Mouse (Mus musculus) hindbrain, embryonic 16.5 days (tissue): Measurements from ENCODE around the gene Ccl11. TPM values are rescaled to one million over a fixed set of nuclear protein-coding genes. Genes with fewer than 3 reads are reported as not detected.

ENCODE experiments used
- ATAC-seq: fragments of 200-750 bp; cut with Nextera tagmentation; 2 replicates; pipeline ENCODE4 v1.8.0; 2017; ENCODE audit warnings: moderate TSS enrichment, moderate library complexity
- H3K27ac ChIP-seq: fragments of 300-500 bp; sonication (generic); 2 replicates; pipeline ENCODE4 v1.5.1; 2014; ENCODE audit warnings: low read depth, mild to moderate bottlenecking, control low read depth, low read length, moderate library complexity
- H3K27me3 ChIP-seq: fragments of 300-500 bp; sonication (generic); replicated peaks from 2 replicates; pipeline ENCODE4 v1.6.1; 2014; ENCODE audit warnings: low read length; ENCODE audit not compliant: control insufficient read depth, insufficient read depth
- H3K36me3 ChIP-seq: fragments of 300-500 bp; sonication (generic); 2 replicates; pipeline ENCODE4 v1.6.1; 2014; ENCODE audit warnings: mild to moderate bottlenecking, low read length, moderate library complexity, mixed read lengths; ENCODE audit not compliant: control insufficient read depth, insufficient read depth
- H3K4me1 ChIP-seq: fragments of 300-500 bp; sonication (generic); 2 replicates; pipeline ENCODE4 v1.6.1; 2014; ENCODE audit warnings: low read depth, low read length; ENCODE audit not compliant: control insufficient read depth, insufficient read depth
- H3K4me2 ChIP-seq: fragments of 300-500 bp; sonication (generic); 2 replicates; pipeline ENCODE4 v1.6.1; 2014; ENCODE audit warnings: mild to moderate bottlenecking, low read length, control low read depth, moderate library complexity
- H3K4me3 ChIP-seq: fragments of 300-500 bp; sonication (generic); 2 replicates; pipeline ENCODE4 v1.5.1; 2014; ENCODE audit warnings: mild to moderate bottlenecking, low read length, control low read depth, moderate library complexity
- H3K9ac ChIP-seq: fragments of 300-500 bp; sonication (generic); 2 replicates; pipeline ENCODE4 v1.6.1; 2014; ENCODE audit warnings: low read depth, mild to moderate bottlenecking, control low read depth, low read length, moderate library complexity
- H3K9me3 ChIP-seq: fragments of 300-500 bp; sonication (generic); 2 replicates; pipeline ENCODE4 v1.6.1; 2014; ENCODE audit warnings: mild to moderate bottlenecking, low read length, moderate library complexity; ENCODE audit not compliant: control insufficient read depth
- WGBS: fragments of 180-500 bp; shearing (Covaris S2); extraction: QIAGEN DNeasy Blood & Tissue Kit; methylation state at CpG from one replicate; pipeline ENCODE4 v1.1.7; 2014; 5-methylcytosine and 5-hydroxymethylcytosine counted together
- polyA plus RNA-seq: library from polyadenylated mRNA; unstranded; fragments of >200 nt; fragmentation: Nextera tagmentation; extraction: Ambion mirVana; gene quantifications from 2 replicates; pipeline ENCODE4 v1.2.1, GENCODE M21; 2015

Gene Ccl11
- polyA plus RNA-seq, 1 experiment from 2014 or later, result 0.38 TPM

DNA sequence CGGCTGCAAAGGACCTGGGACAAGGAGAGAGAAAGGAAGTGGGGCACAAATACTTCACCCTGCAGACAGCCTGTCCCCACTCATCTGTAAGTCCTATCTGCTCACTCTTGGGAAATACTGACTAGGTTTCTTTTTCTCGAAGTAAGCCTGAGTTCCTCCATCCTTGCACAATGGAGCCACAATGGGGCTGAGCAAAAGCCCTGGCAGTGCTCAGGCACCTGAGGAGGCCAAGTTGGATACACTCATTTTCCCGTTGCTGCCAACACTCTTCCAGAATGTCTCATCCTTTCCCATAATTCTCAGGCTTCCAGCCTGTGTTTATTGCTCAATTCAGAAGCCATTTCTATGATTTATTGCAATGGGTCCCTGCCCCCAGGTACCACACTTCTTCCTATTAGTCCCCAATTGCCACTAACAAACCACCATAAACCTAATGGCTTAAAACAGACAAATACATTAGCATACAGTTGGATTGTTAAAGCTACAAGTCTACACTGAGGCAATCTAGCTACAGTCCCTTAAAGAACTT lies 18.4 kb upstream of the Ccl11 start:
- Histone ChIP-seq H3K4me3 (no peak overlapping the region), H3K9me3 (no peaks in the 10 kb centered on the region), H3K9ac (no peak overlapping the region), H3K27ac (no peak overlapping the region), H3K27me3 (no peaks in the 10 kb centered on the region), H3K36me3 (no peaks in the 10 kb centered on the region), H3K4me1 (no peaks in the 10 kb centered on the region), H3K4me2 (no peak overlapping the region)
- WGBS, result 75% methylated on average over 3 of the region's 3 CpGs
- no peak for ATAC-seq

DNA sequence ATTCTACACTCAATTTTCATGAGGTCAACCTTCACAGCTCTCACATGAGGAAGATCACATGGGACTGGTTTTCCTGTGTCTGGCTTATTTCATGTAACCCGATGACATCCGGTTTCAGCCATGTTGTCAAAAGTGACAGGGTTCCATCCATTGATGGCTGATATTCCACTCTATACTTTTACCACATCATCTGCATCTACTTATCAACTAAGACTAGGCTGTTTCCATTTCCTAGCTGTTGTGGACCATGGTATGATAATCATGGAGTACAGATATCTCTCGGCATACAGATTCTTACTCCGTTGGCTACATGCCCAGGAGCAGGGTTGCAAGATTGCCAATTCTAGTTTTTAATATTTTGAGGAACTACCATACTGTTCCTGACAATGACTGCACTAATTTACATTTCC lies 15.9 kb upstream of the Ccl11 start:
- Histone ChIP-seq H3K4me1 (no peaks in the 10 kb centered on the region), H3K9ac (no peak overlapping the region), H3K4me3 (no peak overlapping the region), H3K36me3 (no peaks in the 10 kb centered on the region), H3K27ac (no peak overlapping the region), H3K4me2 (no peak overlapping the region), H3K27me3 (no peaks in the 10 kb centered on the region), H3K9me3 (no peaks in the 10 kb centered on the region)
- ATAC-seq, result no peak
- 83% methylated on average over 4 of the region's 4 CpGs for WGBS

DNA sequence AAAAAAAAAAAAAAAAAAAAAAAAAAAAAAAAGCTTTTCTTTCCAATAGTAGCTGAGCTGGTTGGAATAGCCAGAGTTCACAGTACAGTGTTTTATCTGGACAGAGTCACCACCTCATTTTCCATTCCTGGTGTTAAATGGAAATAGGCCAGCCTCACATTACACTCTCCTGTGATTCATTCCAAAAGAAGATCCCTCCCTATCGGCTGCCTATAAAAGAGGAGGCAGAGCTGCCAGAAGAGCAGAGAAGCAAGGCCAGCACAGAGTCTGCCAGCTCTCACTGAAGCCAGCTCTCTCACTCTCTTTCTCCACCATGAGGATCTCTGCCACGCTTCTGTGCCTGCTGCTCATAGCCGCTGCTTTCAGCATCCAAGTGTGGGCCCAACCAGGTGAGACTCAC lies 12.2 kb upstream of the Ccl11 start, which contains the start of gene Ccl7:
Gene Ccl7 (plus strand): TSS at position 242 of the 400 bp plus-strand sequence.
- no peaks in the 10 kb centered on the region for H3K36me3 ChIP-seq
- ATAC-seq, result no peak
- 59% methylated on average over 3 of the region's 3 CpGs for WGBS

GRCm38 (mm10) chr11:82047746-82048415 lies 9.7 kb upstream of the Ccl11 start:
- Histone ChIP-seq H3K4me3 (no peak overlapping the region), H3K27me3 (no peaks in the 10 kb centered on the region), H3K27ac (no peak overlapping the region), H3K9me3 (no peaks in the 10 kb centered on the region), H3K4me2 (no peak overlapping the region), H3K9ac (no peak overlapping the region), H3K36me3 (no peaks in the 10 kb centered on the region), H3K4me1 (no peaks in the 10 kb centered on the region)
- no peak for ATAC-seq
- 51% methylated on average over 6 of the region's 6 CpGs for WGBS

More for the DNA sequence above, 12.2 kb upstream of the Ccl11 start, which contains the start of gene Ccl7:
- Histone ChIP-seq H3K27me3 (no peaks in the 10 kb centered on the region), H3K4me3 (no peak within 1 kb of the TSS), H3K27ac (no peak within 1 kb of the TSS), H3K4me2 (no peak within 1 kb of the TSS), H3K9ac (no peak within 1 kb of the TSS; the same call in 1 of the 2 replicates), H3K4me1 (no peaks in the 10 kb centered on the region), H3K9me3 (no peaks in the 10 kb centered on the region)

DNA sequence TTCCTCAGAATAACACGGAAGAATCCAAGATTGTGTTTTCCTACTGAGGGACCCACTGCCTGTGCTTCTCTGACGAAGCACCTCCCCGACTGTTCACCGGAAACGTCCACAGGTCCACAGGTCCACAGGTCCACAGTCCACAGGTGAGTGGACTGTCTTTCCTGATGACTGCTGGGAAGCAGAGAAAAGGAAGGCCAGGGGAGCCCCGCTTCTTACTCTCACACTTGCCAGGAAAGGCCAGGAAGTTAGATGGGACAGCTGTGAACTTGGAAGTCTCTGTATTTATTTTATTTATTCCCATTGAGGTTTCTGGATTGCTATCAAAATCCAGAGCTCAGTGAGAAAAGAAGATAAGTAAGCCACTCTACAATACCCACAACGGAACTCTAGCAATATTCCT lies 3.8 kb upstream of the Ccl11 start:
- no peak overlapping the region for H3K4me2 ChIP-seq
- ATAC-seq, result no peak
- H3K9me3 ChIP-seq, result no peaks in the 10 kb centered on the region
- no peaks in the 10 kb centered on the region for H3K27me3 ChIP-seq
- no peak overlapping the region for H3K4me3 ChIP-seq
- H3K9ac ChIP-seq, result no peak overlapping the region
- no peaks in the 10 kb centered on the region for H3K4me1 ChIP-seq
- 88% methylated on average over 7 of the region's 7 CpGs for WGBS
- no peak overlapping the region for H3K27ac ChIP-seq
- no peaks in the 10 kb centered on the region for H3K36me3 ChIP-seq

DNA sequence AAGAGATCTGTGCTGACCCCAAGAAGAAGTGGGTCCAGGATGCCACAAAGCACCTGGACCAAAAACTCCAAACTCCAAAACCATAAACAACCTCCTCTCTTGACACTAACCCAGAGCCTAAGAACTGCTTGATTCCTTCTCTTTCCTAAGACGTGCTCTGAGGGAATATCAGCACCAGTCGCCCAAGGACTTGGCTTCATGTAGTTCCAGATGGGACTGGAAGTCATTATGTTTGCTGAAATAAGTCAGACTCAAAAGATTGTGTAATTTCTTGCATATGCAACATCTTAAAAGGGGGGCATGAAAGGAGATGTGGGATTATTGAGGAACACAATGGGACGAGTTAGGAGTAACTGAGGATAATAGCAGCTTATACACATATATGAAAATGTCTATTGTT lies 4.6 kb downstream of the Ccl11 start:
- Histone ChIP-seq H3K9me3 (no peaks in the 10 kb centered on the region), H3K4me2 (no peak overlapping the region), H3K9ac (no peak overlapping the region), H3K36me3 (no peaks in the 10 kb centered on the region), H3K27ac (no peak overlapping the region), H3K27me3 (no peaks in the 10 kb centered on the region), H3K4me1 (no peaks in the 10 kb centered on the region), H3K4me3 (no peak overlapping the region)
- 83% methylated on average over 3 of the region's 3 CpGs for WGBS
- ATAC-seq, result no peak

DNA sequence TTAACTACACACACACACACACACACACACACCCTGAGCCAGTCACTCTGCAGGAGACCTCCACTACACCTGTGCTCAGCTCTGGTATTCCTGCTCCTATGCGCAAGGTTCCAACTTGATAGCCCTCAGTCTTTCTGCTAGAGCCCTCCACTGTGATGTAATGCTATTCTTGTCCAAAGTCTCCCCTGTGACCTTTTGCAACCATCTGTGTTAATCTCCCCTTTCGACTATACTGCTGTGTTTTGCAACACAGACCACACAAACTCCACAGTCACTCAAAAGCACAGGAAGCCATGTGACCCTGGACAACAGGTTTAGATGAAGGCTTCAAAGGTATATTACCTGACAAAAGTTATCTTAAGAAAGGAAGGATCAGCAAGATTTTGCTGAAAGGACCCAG lies 5.8 kb downstream of the Ccl11 start:
- Histone ChIP-seq H3K4me3 (no peak overlapping the region), H3K4me1 (no peaks in the 10 kb centered on the region), H3K36me3 (no peaks in the 10 kb centered on the region), H3K27me3 (no peaks in the 10 kb centered on the region), H3K9me3 (no peaks in the 10 kb centered on the region), H3K27ac (no peak overlapping the region), H3K9ac (no peak overlapping the region), H3K4me2 (no peak overlapping the region)
- WGBS, result 79% methylated on average over 2 of the region's 2 CpGs
- ATAC-seq, result no peak

DNA sequence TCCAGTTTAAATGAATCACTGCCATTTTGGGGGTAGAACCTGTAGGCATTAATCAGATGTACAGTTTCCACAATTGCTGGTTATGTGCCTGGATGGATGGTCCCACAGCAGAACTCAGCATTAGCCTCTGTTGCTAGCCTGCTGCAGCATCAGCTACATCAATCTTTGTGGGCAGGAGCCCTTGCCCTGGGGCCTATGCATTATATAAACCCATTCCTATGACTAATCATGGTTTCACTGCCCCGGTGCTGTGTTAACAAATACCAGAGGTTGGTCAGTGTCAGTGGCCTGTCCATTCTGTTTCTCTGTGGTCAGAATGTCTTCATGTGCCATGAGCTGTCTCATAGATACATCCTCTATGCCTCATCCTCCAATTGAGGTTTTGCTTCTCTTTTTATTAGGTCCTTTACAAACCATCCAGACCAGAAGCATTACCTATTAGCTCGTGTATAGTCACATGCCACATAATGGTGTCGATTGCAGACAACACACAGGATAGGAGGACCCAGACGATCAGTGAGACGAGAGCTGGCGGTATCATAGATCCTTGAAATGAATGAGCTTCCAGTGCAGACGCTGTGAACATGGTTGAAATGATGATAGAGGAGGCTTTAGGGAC lies 9.4 kb downstream of the Ccl11 start:
- no peak overlapping the region for H3K4me2 ChIP-seq
- no peak overlapping the region for H3K27ac ChIP-seq
- H3K9me3 ChIP-seq, result no peaks in the 10 kb centered on the region
- no peaks in the 10 kb centered on the region for H3K4me1 ChIP-seq
- no peak overlapping the region for H3K4me3 ChIP-seq
- WGBS, result 79% methylated on average over 7 of the region's 7 CpGs
- no peaks in the 10 kb centered on the region for H3K27me3 ChIP-seq
- ATAC-seq, result no peak
- no peak overlapping the region for H3K9ac ChIP-seq
- no peaks in the 10 kb centered on the region for H3K36me3 ChIP-seq

DNA sequence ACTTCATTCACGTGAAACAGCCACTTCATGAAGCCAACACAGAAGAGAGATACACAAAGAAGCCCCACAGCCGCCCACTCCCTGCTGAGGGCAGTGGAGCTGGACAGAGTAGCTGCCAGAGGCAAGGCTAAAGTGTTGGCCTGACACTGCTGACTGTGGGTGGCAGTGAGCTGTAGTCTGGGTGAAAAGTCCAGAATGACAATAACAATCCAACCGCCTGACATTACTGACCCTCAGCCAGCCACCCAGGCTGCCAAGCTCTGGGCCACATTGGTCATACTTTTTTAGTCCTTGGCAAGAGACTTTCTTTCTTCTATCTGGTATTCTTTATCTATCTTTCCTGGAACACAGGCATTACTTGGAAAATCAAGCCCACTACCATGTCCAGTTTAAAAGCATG lies 13.5 kb downstream of the Ccl11 start:
- Histone ChIP-seq H3K4me1 (no peaks in the 10 kb centered on the region), H3K4me3 (no peak overlapping the region), H3K27me3 (no peaks in the 10 kb centered on the region), H3K9me3 (no peaks in the 10 kb centered on the region), H3K36me3 (no peaks in the 10 kb centered on the region), H3K4me2 (no peak overlapping the region), H3K27ac (no peak overlapping the region), H3K9ac (no peak overlapping the region)
- no peak for ATAC-seq
- WGBS, result 73% methylated on average over 3 of the region's 3 CpGs
